Mouse (Mus musculus) neural tube, embryonic 14.5 days (tissue): ENCODE data around the gene Acp7. TPM values are rescaled to one million over a fixed set of nuclear protein-coding genes. Genes with fewer than 3 reads are reported as not detected.

Experiments used
- ATAC-seq: fragments of 200-750 bp; cut with Nextera tagmentation; 2 replicates; pipeline ENCODE4 v1.8.0; 2017; ENCODE audit warnings: low read depth, mild to moderate bottlenecking, moderate TSS enrichment, moderate library complexity
- H3K27ac ChIP-seq: fragments of 300-500 bp; sonication (generic); 2 replicates; pipeline ENCODE4 v1.5.1; 2014; ENCODE audit warnings: low read depth, mild to moderate bottlenecking, control low read depth, low read length, moderate library complexity, mixed read lengths
- H3K27me3 ChIP-seq: fragments of 300-500 bp; sonication (generic); 2 replicates; pipeline ENCODE4 v1.6.1; 2014; ENCODE audit warnings: low read length; ENCODE audit not compliant: control insufficient read depth, insufficient read depth
- H3K36me3 ChIP-seq: fragments of 300-500 bp; sonication (generic); 2 replicates; pipeline ENCODE4 v1.6.1; 2014; ENCODE audit warnings: low read length, mixed read lengths; ENCODE audit not compliant: control insufficient read depth, insufficient read depth
- H3K4me1 ChIP-seq: fragments of 300-500 bp; sonication (generic); 2 replicates; pipeline ENCODE4 v1.6.1; 2014; ENCODE audit warnings: low read length; ENCODE audit not compliant: control insufficient read depth, insufficient read depth
- H3K4me2 ChIP-seq: fragments of 300-500 bp; sonication (generic); 2 replicates; pipeline ENCODE4 v1.6.1; 2014; ENCODE audit warnings: mild to moderate bottlenecking, low read depth, low read length, control low read depth
- H3K4me3 ChIP-seq: fragments of 300-500 bp; sonication (generic); 2 replicates; pipeline ENCODE4 v1.5.1; 2014; ENCODE audit warnings: low read depth, low read length, control low read depth, mixed read lengths
- H3K9ac ChIP-seq: fragments of 300-500 bp; sonication (generic); replicated peaks from 2 replicates; pipeline ENCODE4 v1.6.1; 2014; ENCODE audit warnings: low read depth, mild to moderate bottlenecking, control low read depth, low read length, mixed read lengths
- H3K9me3 ChIP-seq: fragments of 300-500 bp; sonication (generic); 2 replicates; pipeline ENCODE4 v1.6.1; 2016; ENCODE audit warnings: low read length; ENCODE audit not compliant: control insufficient read depth
- WGBS: fragments of 180-500 bp; shearing (Covaris S2); extraction: QIAGEN DNeasy Blood & Tissue Kit; methylation state at CpG from one replicate; pipeline ENCODE4 v1.1.7; 2014; 5-methylcytosine and 5-hydroxymethylcytosine counted together
- polyA plus RNA-seq: library from polyadenylated mRNA; unstranded; fragments of >200 nt; fragmentation: Nextera tagmentation; extraction: Ambion mirVana; gene quantifications from 2 replicates; pipeline ENCODE4 v1.2.1, GENCODE M21; 2014

The Acp7 gene
- polyA plus RNA-seq, 1 experiment from 2014 or later = not detected

GRCm38 (mm10) chr7:28583570-28584344 is 47.4 kb downstream of the Acp7 start:
- no peak overlapping the region for H3K4me2 ChIP-seq
- H3K36me3 ChIP-seq = no peaks in the 10 kb centered on the region
- H3K4me1 ChIP-seq = peaks cover 13% of the 10 kb centered on the region
- 0 out of 2 replicates have a peak, but pooled peaks have one; percentile 12 for ATAC-seq
- no peak overlapping the region; the same call in 1 of the 2 replicates for H3K9ac ChIP-seq
- no peak overlapping the region for H3K4me3 ChIP-seq
- 80% methylated on average over 8 of the region's 8 CpGs for WGBS
- no peaks in the 10 kb centered on the region for H3K27me3 ChIP-seq
- H3K27ac ChIP-seq = no peak overlapping the region; the same call in 1 of the 2 replicates
- H3K9me3 ChIP-seq = no peaks in the 10 kb centered on the region

- H3K4me1 ChIP-seq = peaks cover 10% of the 10 kb centered on the region
- ATAC-seq = no peak
- 0 out of 2 replicates have a peak overlapping the region, but pooled peaks have one; percentile 28 for H3K27ac ChIP-seq
- H3K4me3 ChIP-seq = no peak overlapping the region
- WGBS = 64% methylated on average over 11 of the region's 11 CpGs
- H3K9ac ChIP-seq = no peak overlapping the region; the same call in 1 of the 2 replicates
- no peaks in the 10 kb centered on the region for H3K36me3 ChIP-seq
- H3K27me3 ChIP-seq = no peaks in the 10 kb centered on the region
- H3K9me3 ChIP-seq = no peaks in the 10 kb centered on the region
- no peak overlapping the region for H3K4me2 ChIP-seq
Observed at GRCm38 (mm10) chr7:28582841-28583240, 48.3 kb downstream of the Acp7 start.

DNA sequence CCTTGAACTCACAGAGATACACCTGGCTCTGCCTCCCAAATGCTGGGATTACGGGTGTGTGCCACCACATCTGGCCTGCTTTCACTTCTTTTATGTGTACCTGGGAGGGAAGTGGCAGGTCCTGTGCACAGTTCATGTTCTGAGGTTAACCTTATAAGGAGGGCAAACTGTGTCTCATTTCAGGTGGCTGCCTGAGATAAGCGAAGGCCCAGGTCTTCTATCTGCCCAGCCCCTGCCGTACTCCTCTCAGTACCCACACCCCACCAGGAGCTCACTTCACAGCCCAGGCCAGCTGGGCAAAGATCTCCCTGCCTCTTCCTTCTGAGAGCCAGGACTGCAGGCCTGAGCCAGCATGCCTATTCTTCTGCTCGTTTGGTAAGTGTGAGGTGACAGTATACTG is 49.4 kb downstream of the Acp7 start:
- Histone ChIP-seq H3K27ac (no peak overlapping the region), H3K4me1 (peaks cover 2% of the 10 kb centered on the region), H3K36me3 (no peaks in the 10 kb centered on the region), H3K9ac (no peak overlapping the region), H3K27me3 (no peaks in the 10 kb centered on the region), H3K4me3 (no peak overlapping the region), H3K4me2 (no peak overlapping the region), H3K9me3 (no peaks in the 10 kb centered on the region)
- 85% methylated on average over 4 of the region's 4 CpGs for WGBS
- no peak for ATAC-seq

- no peaks in the 10 kb centered on the region for H3K27me3 ChIP-seq
- H3K27ac ChIP-seq = no peak overlapping the region
- no peaks in the 10 kb centered on the region for H3K36me3 ChIP-seq
- WGBS = 74% methylated on average over 5 of the region's 5 CpGs
- H3K9ac ChIP-seq = no peak overlapping the region
- H3K4me3 ChIP-seq = no peak overlapping the region
- H3K4me2 ChIP-seq = no peak overlapping the region
- peaks cover 2% of the 10 kb centered on the region for H3K4me1 ChIP-seq
- no peaks in the 10 kb centered on the region for H3K9me3 ChIP-seq
- no peak for ATAC-seq
Observed at GRCm38 (mm10) chr7:28579826-28580225, 51.3 kb downstream of the Acp7 start.

- peaks cover 2% of the 10 kb centered on the region for H3K4me1 ChIP-seq
Observed at GRCm38 (mm10) chr7:28578543-28579053, 52.5 kb downstream of the Acp7 start.

GRCm38 (mm10) chr7:28577826-28578542 is 53.1 kb downstream of the Acp7 start:
- no peak for ATAC-seq
- H3K4me2 ChIP-seq = no peak overlapping the region
- H3K9me3 ChIP-seq = no peaks in the 10 kb centered on the region
- no peak overlapping the region for H3K4me3 ChIP-seq
- 92% methylated on average over 9 of the region's 9 CpGs for WGBS
- H3K9ac ChIP-seq = no peak overlapping the region
- H3K36me3 ChIP-seq = no peaks in the 10 kb centered on the region
- no peaks in the 10 kb centered on the region; the same call in 1 of the 2 replicates for H3K4me1 ChIP-seq
- no peak overlapping the region for H3K27ac ChIP-seq
- no peaks in the 10 kb centered on the region for H3K27me3 ChIP-seq

More at GRCm38 (mm10) chr7:28578543-28579053, 52.5 kb downstream of the Acp7 start:
- Histone ChIP-seq H3K4me3 (no peak overlapping the region), H3K27me3 (no peaks in the 10 kb centered on the region), H3K36me3 (no peaks in the 10 kb centered on the region), H3K27ac (no peak overlapping the region), H3K9me3 (no peaks in the 10 kb centered on the region), H3K9ac (no peak overlapping the region), H3K4me2 (no peak overlapping the region)
- 82% methylated on average over 5 of the region's 5 CpGs for WGBS
- no peak for ATAC-seq

DNA sequence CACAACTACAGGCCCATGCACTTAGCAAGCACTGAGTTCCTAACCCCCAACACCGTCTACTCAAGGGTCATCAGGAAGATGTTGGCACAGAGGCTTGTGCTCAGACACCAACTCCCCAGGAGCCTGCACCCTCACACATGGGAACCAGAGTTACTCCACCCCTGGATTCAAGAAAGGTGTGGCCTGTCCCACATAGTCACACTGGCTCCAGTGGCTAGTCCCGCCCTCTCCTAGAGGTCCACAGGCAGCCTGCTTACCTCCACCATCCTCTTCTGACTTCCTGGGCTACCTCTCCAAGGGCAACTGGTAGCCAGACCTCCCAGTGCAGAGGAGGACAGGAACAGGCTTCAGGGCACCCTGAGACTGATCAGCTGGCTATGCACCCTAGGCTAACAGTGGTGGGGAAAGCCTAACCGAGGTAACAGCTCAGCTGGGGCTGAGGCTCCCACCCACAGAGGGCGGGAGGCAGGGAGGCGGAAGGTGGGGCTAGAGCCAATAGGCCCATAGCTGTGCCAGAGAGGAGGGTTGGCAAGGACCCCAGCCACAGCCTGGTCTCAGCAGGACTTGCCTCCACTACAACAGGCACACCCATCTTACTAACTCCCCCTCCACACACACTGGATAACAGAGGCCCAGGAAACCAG is 54.7 kb downstream of the Acp7 start:
- Histone ChIP-seq H3K9ac (no peak overlapping the region), H3K36me3 (no peaks in the 10 kb centered on the region), H3K27me3 (no peaks in the 10 kb centered on the region), H3K4me3 (no peak overlapping the region), H3K4me1 (no peaks in the 10 kb centered on the region), H3K27ac (no peak overlapping the region), H3K4me2 (no peak overlapping the region), H3K9me3 (no peaks in the 10 kb centered on the region)
- peak; percentile 39 for ATAC-seq
- WGBS = 70% methylated on average over 5 of the region's 5 CpGs

DNA sequence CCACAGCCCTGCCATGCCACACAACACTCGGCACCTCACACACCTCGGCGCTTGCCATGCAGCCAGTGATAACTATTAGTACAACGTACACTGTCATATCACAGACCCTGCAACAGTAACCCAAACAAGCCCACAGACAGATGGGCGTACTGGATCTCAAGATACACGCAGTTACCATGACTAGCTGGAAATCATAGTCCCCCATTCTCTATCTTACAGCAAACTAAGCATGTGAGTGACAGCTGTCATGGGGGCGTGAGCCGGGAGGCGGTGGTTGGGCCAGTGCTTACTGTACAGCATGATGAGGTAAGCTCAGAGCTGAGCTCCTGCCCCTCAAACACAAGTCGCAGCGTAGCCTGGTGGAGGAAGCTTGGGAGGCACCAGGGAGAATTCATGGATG is 55.5 kb downstream of the Acp7 start:
- Histone ChIP-seq H3K4me2 (no peak overlapping the region), H3K27me3 (no peaks in the 10 kb centered on the region), H3K9me3 (no peaks in the 10 kb centered on the region), H3K4me1 (0 out of 2 replicates have a peak, but pooled peaks cover 3% of the 10 kb centered on the region), H3K36me3 (no peaks in the 10 kb centered on the region), H3K4me3 (no peak overlapping the region), H3K27ac (no peak overlapping the region), H3K9ac (no peak overlapping the region)
- no peak for ATAC-seq
- WGBS = 97% methylated on average over 11 of the region's 11 CpGs
